Mouse (Mus musculus): ENCODE data around the gene Snx1. TPM values are rescaled to one million over a fixed set of nuclear protein-coding genes. Genes with fewer than 3 reads are reported as not detected.

The Snx1 gene
- polyA plus RNA-seq (2012; rRNA removed): 50.7 and 57.3 TPM in 2 replicates

- peak; percentile 88 for DNase-seq
- no peak for TF ChIP-seq CTCF (IDR thresholded peaks at IDR 0.05; ENCODE audit: insufficient read depth, low read length)
- peak; percentile 66; the same call in 1 of the 2 replicates for TF ChIP-seq POLR2A (IDR thresholded peaks at IDR 0.05; ENCODE audit: borderline replicate concordance, extremely low read depth, low read depth, low read length)
- H3K4me1 ChIP-seq (ENCODE audit: control insufficient read depth, insufficient read depth, low read length): peaks cover 8% of the 10 kb centered on the region
- WGBS: under 1% methylated on average over 34 of the region's 34 CpGs
- H3K4me3 ChIP-seq (replicated peaks; ENCODE audit: extremely low read depth, low read depth, low read length): peak within 1 kb of the TSS; percentile 52
These were observed at the start of gene Snx1, which contains the start of gene Ciao2a for GRCm38 (mm10) chr9:66126456-66127192. Gene Snx1, minus strand, starts transcription at chr9:66126587. Gene Ciao2a, plus strand, starts transcription at chr9:66126611.

- no peak for DNase-seq
- H3K4me1 ChIP-seq (ENCODE audit: control insufficient read depth, insufficient read depth, low read length): peaks cover 6% of the 10 kb centered on the region
- TF ChIP-seq CTCF (IDR thresholded peaks at IDR 0.05; ENCODE audit: insufficient read depth, low read length) (no peak), POLR2A (IDR thresholded peaks at IDR 0.05; ENCODE audit: borderline replicate concordance, extremely low read depth, low read depth, low read length) (no peak)
These were observed 48.6 kb upstream of the Snx1 start for GRCm38 (mm10) chr9:66174985-66175384.

GRCm38 (mm10) chr9:66173316-66173855, 47.0 kb upstream of the Snx1 start:
- WGBS: 88% methylated on average over 5 of the region's 5 CpGs
- no peak for DNase-seq

More at GRCm38 (mm10) chr9:66174985-66175384, 48.6 kb upstream of the Snx1 start:
- WGBS: 84% methylated on average over 3 of the region's 3 CpGs
- H3K4me3 ChIP-seq (replicated peaks; ENCODE audit: extremely low read depth, low read depth, low read length): no peak overlapping the region

GRCm38 (mm10) chr9:66171275-66171921, 45.0 kb upstream of the Snx1 start:
- no peak for DNase-seq
- Histone ChIP-seq H3K4me1 (ENCODE audit: control insufficient read depth, insufficient read depth, low read length) (peaks cover 6% of the 10 kb centered on the region), H3K4me3 (replicated peaks; ENCODE audit: extremely low read depth, low read depth, low read length) (no peak overlapping the region)
- TF ChIP-seq POLR2A (IDR thresholded peaks at IDR 0.05; ENCODE audit: borderline replicate concordance, extremely low read depth, low read depth, low read length) (no peak), CTCF (IDR thresholded peaks at IDR 0.05; ENCODE audit: insufficient read depth, low read length) (no peak)
- WGBS: 58% methylated on average over 12 of the region's 12 CpGs

More at GRCm38 (mm10) chr9:66173316-66173855, 47.0 kb upstream of the Snx1 start:
- TF ChIP-seq CTCF (IDR thresholded peaks at IDR 0.05; ENCODE audit: insufficient read depth, low read length): no peak
- TF ChIP-seq POLR2A (IDR thresholded peaks at IDR 0.05; ENCODE audit: borderline replicate concordance, extremely low read depth, low read depth, low read length): no peak
- peaks cover 6% of the 10 kb centered on the region for H3K4me1 ChIP-seq (ENCODE audit: control insufficient read depth, insufficient read depth, low read length)
- no peak overlapping the region for H3K4me3 ChIP-seq (replicated peaks; ENCODE audit: extremely low read depth, low read depth, low read length)

GRCm38 (mm10) chr9:66170506-66170905, 44.1 kb upstream of the Snx1 start:
- no peak overlapping the region for H3K4me3 ChIP-seq (replicated peaks; ENCODE audit: extremely low read depth, low read depth, low read length)
- H3K4me1 ChIP-seq (ENCODE audit: control insufficient read depth, insufficient read depth, low read length): peaks cover 6% of the 10 kb centered on the region
- no peak for TF ChIP-seq CTCF (IDR thresholded peaks at IDR 0.05; ENCODE audit: insufficient read depth, low read length)
- no peak for TF ChIP-seq POLR2A (IDR thresholded peaks at IDR 0.05; ENCODE audit: borderline replicate concordance, extremely low read depth, low read depth, low read length)
- 68% methylated on average over 5 of the region's 5 CpGs for whole genome bisulfite sequencing
- DNase-seq: no peak

- WGBS: 42% methylated on average over 1 of the region's 1 CpGs
- TF ChIP-seq CTCF (IDR thresholded peaks at IDR 0.05; ENCODE audit: insufficient read depth, low read length) (no peak), POLR2A (IDR thresholded peaks at IDR 0.05; ENCODE audit: borderline replicate concordance, extremely low read depth, low read depth, low read length) (no peak)
- H3K4me1 ChIP-seq (ENCODE audit: control insufficient read depth, insufficient read depth, low read length): peaks cover 3% of the 10 kb centered on the region
- H3K4me3 ChIP-seq (replicated peaks; ENCODE audit: extremely low read depth, low read depth, low read length): no peak overlapping the region
- no peak for DNase-seq
These were observed 41.8 kb upstream of the Snx1 start for GRCm38 (mm10) chr9:66168233-66168632.

- DNase-seq: no peak
- TF ChIP-seq POLR2A (IDR thresholded peaks at IDR 0.05; ENCODE audit: borderline replicate concordance, extremely low read depth, low read depth, low read length) (no peak), CTCF (IDR thresholded peaks at IDR 0.05; ENCODE audit: insufficient read depth, low read length) (no peak)
- WGBS: 84% methylated on average over 5 of the region's 5 CpGs
- Histone ChIP-seq H3K4me1 (ENCODE audit: control insufficient read depth, insufficient read depth, low read length) (peaks cover 3% of the 10 kb centered on the region), H3K4me3 (replicated peaks; ENCODE audit: extremely low read depth, low read depth, low read length) (no peak overlapping the region)
These were observed 40.8 kb upstream of the Snx1 start for GRCm38 (mm10) chr9:66167222-66167621.

GRCm38 (mm10) chr9:66162995-66163394, 36.6 kb upstream of the Snx1 start:
- no peak for DNase-seq
- 60% methylated on average over 9 of the region's 9 CpGs for WGBS
- Histone ChIP-seq H3K4me3 (replicated peaks; ENCODE audit: extremely low read depth, low read depth, low read length) (no peak overlapping the region), H3K4me1 (ENCODE audit: control insufficient read depth, insufficient read depth, low read length) (no peaks in the 10 kb centered on the region; the same call in 1 of the 2 replicates)
- peak; percentile 22; the same call in 1 of the 2 replicates for TF ChIP-seq CTCF (IDR thresholded peaks at IDR 0.05; ENCODE audit: insufficient read depth, low read length)
- TF ChIP-seq POLR2A (IDR thresholded peaks at IDR 0.05; ENCODE audit: borderline replicate concordance, extremely low read depth, low read depth, low read length): no peak

- no peaks in the 10 kb centered on the region; the same call in 1 of the 2 replicates for H3K4me1 ChIP-seq (ENCODE audit: control insufficient read depth, insufficient read depth, low read length)
- no peak for DNase-seq
- 93% methylated on average over 2 of the region's 2 CpGs for WGBS
- no peak for TF ChIP-seq POLR2A (IDR thresholded peaks at IDR 0.05; ENCODE audit: borderline replicate concordance, extremely low read depth, low read depth, low read length)
- TF ChIP-seq CTCF (IDR thresholded peaks at IDR 0.05; ENCODE audit: insufficient read depth, low read length): no peak
- H3K4me3 ChIP-seq (replicated peaks; ENCODE audit: extremely low read depth, low read depth, low read length): no peak overlapping the region
These were observed 33.8 kb upstream of the Snx1 start for GRCm38 (mm10) chr9:66160155-66160554.

Data from lung, adult 2 months (tissue).